Mouse (Mus musculus): ENCODE measurements around the gene Il3. TPM values are rescaled to one million over a fixed set of nuclear protein-coding genes. Genes with fewer than 3 reads are reported as not detected.
A peak's percentile ranks its signal among the peaks of the same experiment; 100 is the strongest.

Il3 gene
- polyA plus RNA-seq, 1 experiment: not detected

DNA sequence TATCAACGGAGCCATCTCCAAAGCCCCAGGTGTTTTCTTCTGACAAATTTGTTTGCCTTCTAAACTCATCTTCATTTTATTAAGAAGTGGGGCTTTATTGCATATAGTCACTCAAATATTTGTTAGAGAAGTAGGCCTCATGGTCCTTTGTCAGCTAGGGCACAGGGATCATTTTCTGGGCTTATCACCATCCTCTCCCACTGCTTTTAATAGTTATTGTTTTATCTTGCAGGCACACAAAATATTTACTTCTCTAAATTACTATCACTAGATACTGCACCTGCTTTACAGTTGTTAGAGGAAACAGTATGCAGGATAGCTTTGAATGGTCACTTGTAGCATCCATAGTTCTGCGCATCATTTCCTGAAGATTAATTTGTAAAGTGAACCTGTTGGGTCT, 25.1 kb upstream of the Il3 start:
- 70% methylated on average over 2 of the region's 2 CpGs for WGBS
- no peak for DNase-seq (ENCODE audit: low read depth, low spot score)

DNA sequence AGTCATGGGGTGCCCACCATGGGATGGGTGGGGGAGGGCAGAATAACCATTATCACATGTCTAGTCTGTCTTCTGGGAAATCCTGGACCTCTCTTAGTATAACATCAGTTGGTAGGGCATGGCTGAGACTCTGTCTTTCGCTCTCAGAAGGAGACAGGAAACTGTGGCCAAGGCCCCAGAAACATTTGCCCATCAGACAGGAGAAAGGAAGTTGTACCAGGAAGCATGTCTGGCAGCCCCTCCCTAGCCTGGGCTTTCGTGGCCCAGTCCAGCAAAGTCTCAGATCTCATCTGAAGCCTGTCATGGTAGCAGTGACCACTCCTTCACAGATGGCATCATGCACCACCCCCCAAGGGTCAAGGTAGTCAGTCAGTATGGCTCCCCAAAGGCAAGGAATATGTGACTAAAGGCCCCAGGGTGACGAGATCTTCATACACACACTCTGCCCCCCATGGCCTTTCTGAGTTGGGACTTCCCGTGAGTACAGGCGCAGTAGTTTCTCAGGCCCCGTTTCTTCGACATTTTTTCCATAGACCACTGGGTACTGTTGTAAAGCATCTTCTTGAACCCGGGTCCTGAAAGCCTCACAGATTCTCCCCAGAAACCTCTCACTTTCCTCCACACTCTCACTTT, 20.9 kb upstream of the Il3 start:
- 77% methylated on average over 8 of the region's 8 CpGs for WGBS
- no peak for DNase-seq (ENCODE audit: low read depth, low spot score)

DNA sequence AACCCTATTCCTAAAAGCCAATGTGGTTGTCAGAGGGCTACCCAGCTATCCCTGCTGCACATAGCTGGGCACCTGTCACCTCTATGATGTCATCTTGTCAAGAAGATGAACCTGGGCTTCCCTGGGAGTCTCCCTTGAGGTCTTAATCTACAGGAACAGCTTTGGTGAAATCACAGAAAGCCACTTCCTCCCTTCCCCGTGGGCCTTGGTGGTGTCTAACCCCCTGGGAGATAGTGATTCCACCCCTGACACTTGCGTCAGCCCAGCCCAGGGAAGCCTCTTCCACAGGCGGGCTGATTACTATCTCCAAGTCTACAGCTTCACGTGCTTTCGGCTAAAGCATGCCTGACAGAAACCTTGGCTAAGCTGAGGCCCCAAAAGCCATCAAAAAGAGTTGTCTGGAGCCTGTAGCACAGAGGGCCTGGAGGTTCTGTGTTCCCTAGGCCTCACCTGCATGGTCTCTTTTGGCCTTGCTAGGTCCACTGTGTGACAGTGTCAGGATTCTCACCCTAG, 4.4 kb upstream of the Il3 start:
- DNase-seq (ENCODE audit: low read depth, low spot score): no peak
- WGBS: 67% methylated on average over 5 of the region's 5 CpGs

DNA sequence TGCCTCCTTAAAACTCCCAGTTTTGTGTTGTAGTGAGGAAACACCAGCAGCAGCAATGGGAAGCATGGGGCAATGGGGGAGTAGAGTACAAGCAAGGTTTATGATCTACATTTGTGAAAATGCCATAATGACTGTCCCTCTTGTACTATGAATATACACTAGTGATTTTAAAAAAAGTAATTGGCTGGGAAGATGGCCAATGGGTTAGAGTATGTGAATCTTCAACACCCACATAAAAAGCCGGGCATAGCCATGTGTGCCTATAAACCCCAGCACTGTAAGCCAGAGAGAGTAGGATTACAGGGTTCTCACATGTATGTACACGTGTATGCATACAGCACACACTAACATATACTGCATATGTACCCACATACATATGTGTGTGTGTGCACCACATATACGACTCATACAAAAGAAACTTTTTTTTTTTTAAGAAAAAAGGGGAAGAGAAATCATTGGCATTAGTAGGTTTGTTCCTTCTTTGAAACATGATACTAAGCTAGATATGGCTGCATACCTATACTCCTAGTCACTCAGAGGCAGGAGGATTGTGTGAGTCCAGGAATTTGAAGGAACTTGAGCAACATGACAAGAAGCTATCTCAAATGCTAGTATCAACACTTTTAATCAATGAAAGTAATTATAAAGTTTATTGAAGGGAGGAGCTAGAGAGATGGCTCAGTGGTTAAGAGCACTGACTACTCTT, 2.3 kb upstream of the Il3 start:
- DNase-seq (ENCODE audit: low read depth, low spot score): no peak
- WGBS: 66% methylated on average over 3 of the region's 3 CpGs

DNA sequence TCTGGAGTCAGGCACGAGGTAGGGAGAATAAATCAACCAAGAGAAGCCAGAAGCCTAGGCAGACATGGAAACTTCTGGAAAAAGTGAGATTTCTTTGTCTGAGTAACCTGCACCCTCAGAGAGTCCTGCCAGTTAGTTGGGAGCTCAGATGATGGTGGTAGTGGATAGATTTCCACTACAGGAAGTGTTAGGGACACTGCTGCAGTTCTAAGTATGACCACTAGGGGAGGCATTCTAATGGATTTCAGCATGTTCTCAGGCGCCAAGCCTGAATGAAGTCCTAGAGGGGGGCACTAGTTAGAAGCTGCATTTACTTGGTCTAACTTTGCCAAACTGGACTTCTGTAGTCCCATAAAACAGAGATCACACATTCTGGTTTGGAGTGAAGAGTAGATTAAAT, 2.5 kb downstream of the Il3 start:
- DNase-seq (ENCODE audit: low read depth, low spot score): peak; percentile 14
- 45% methylated on average over 2 of the region's 2 CpGs for WGBS

DNA sequence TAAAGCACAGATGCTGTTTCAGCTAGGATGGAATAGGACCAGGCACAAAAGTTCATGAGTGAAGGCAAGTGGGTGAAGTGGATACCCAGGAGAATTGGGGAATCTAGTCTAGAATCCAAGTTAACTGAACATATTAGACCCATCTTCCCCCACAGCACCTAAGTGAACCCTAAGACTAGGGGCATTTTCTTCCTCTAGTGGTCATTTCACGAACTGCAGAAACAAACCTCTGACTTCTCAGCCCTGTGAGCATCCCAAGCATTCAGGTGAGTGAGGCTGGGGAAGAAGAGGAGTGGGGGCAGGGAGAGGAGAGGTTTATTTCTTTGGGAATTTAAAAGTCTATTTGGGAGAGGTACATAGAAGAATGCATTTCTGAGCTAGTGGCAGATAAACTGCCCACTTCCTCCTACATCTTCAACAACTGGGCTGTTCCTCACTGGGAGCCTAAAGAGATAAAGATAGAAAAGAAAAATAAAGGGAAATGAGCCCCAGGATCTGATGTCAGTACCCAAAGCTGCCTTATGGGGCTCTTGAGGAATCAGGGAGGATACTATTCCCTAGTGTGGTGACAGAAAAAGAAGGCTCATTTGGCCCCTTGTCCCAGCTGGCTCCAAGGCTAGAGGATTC, 3.6 kb downstream of the Il3 start:
- no peak for DNase-seq (ENCODE audit: low read depth, low spot score)
- 9% methylated on average over 1 of the region's 1 CpGs for WGBS

- DNase-seq (ENCODE audit: low read depth, low spot score): peak; percentile 25
- WGBS: 69% methylated on average over 3 of the region's 3 CpGs
Observed at GRCm38 (mm10) chr11:54256624-54257376, 10.3 kb downstream of the Il3 start.

- DNase-seq (ENCODE audit: low read depth, low spot score): no peak
- 33% methylated on average over 4 of the region's 4 CpGs for WGBS
Observed at GRCm38 (mm10) chr11:54254114-54254513, 13.0 kb downstream of the Il3 start.

DNA sequence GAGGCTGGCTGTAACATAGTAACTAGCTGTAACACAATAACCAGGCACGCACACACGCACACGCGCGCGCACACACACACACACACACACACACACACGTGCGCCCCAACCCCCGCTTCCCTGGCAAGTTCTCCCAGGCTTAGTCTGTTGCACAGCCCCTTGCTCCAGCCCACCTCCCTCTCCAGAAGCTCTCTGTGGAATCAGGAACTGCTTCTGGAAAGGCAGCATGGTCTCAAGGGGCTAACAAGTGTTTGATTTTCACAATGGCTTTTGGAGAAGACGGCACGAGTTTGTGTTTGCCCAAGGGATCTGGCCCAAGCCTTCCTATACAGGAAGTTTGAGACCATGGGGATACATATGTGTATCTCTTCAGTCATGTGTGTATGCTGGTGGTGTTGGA, 16.5 kb downstream of the Il3 start:
- 87% methylated on average over 11 of the region's 11 CpGs for WGBS
- no peak for DNase-seq (ENCODE audit: low read depth, low spot score)

DNA sequence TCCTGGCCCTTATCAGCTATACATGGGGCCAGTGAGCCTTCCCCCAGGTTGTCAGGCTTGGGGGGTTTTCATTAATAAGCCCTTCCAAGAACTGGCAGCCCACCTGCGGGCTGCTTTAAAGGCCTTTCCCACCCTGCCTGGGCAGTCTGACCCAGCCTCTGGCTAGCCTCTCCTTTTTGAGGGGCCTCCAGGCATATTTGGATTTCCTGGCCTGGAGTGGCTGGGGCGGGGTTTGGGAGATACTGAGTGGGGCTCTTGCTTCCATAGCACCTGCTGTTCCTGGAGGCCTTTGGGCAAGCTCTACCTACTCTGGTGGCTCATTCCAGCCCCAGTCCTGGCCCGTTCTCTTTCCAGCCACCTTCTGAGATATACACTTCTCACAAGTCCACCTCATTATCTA, 17.3 kb downstream of the Il3 start:
- 69% methylated on average over 3 of the region's 3 CpGs for WGBS
- DNase-seq (ENCODE audit: low read depth, low spot score): no peak

- DNase-seq (ENCODE audit: low read depth, low spot score): no peak
- WGBS: 56% methylated on average over 11 of the region's 11 CpGs
Observed at GRCm38 (mm10) chr11:54248940-54249717, 17.9 kb downstream of the Il3 start, which contains the start of gene Csf2. TSS of gene Csf2 (minus strand) at chr11:54249667.

DNA sequence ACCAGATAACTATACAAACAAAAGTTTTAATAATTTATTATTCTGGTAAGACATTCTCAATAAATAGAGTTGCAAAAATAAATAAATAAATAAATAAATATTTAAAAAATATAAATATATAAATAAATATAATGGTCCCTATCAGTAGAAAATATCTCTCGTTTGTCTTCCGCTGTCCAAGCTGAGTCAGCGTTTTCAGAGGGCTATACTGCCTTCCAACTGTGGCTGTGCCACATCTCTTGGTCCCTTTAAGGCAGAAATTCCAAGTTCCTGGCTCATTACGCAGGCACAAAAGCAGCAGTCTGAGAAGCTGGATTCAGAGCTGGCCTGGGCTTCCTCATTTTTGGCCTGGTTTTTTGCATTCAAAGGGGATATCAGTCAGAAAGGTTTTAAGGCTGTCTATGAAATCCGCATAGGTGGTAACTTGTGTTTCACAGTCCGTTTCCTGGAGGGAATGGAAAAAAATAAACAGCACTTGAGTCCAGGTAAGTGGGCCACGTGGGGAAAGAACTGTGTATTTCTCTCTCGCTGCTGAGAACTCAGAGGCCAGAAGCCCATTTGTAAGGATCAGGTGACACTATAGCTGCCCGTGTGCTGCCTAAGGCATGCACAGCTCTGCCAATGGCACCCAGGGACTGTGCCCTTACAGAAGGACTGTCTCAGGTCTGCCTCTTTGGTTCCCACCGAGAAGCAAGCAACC, 19.7 kb downstream of the Il3 start:
- WGBS: 74% methylated on average over 10 of the region's 10 CpGs
- no peak for DNase-seq (ENCODE audit: low read depth, low spot score)

DNA sequence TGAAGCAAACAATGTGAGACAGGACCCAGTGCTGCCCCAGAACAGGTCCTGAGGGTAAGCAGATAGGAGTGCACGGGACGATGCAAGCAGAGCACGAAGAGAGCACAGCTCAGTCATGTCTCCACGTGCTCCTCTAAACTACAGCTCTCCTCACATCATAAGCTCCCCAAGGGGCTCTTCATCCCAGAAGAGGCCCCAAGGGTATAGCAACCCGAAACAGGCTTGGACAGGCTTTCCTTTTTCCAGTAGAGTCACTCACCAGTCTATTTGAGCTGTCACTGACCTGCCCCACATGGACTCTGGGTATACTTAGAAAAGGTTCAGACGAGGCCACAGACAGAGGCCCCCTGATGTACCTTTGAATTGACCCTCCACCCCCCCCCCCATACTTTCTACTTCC, 22.6 kb downstream of the Il3 start:
- no peak for DNase-seq (ENCODE audit: low read depth, low spot score)
- WGBS: 79% methylated on average over 6 of the region's 6 CpGs

- WGBS: 68% methylated on average over 3 of the region's 3 CpGs
- no peak for DNase-seq (ENCODE audit: low read depth, low spot score)
Observed at GRCm38 (mm10) chr11:54242494-54242893, 24.6 kb downstream of the Il3 start.

DNA sequence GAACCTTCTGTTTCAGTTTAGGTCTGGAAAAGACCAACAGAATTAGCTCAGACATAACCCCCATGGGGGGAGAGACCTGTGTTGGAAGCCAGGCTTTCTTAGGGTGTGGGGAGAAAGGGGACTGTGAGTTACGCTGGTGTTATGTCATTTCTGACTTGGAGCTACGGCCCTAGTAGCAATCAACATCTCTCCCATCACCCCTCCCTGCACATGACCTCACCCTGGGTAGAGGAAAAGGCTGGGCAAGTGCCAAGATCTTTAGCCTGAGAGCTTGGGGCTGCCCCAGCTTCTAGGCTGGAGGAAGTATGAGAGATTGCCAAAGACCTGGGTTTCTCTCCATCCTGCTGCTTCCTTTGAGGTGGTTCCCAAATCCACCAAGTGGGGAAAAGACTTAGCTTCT, 30.1 kb downstream of the Il3 start:
- DNase-seq (ENCODE audit: low read depth, low spot score): no peak
- 27% methylated on average over 2 of the region's 2 CpGs for WGBS

- DNase-seq (ENCODE audit: low read depth, low spot score): no peak
- 85% methylated on average over 2 of the region's 2 CpGs for WGBS
Observed at GRCm38 (mm10) chr11:54227478-54227877, 39.6 kb downstream of the Il3 start.

- DNase-seq (ENCODE audit: low read depth, low spot score): no peak
- WGBS: 73% methylated on average over 5 of the region's 5 CpGs
Observed at GRCm38 (mm10) chr11:54224475-54224986, 42.5 kb downstream of the Il3 start.

GRCm38 (mm10) chr11:54223637-54224474, 43.2 kb downstream of the Il3 start:
- WGBS: 70% methylated on average over 9 of the region's 9 CpGs

More at GRCm38 (mm10) chr11:54223637-54224474, 43.2 kb downstream of the Il3 start:
- DNase-seq (ENCODE audit: low read depth, low spot score): no peak

All from large intestine, adult 2 months (tissue).